Comparison of ENCODE assay signal across 8 mouse cellular contexts in genomic region chr15:57600562-57600961, GRCm38 (mm10).
DNase-seq lines count a peak whose midpoint lies in the region; ATAC-seq and TF ChIP-seq lines count a peak whose summit lies in the region.

No protein-coding gene starts in this region.

- peaks cover 0 to 7% of the 10 kb centered on the region in 2 experiments; a peak in 2 of 4 replicates for H3K4me1 ChIP-seq in CH12.LX (ENCODE audit: control insufficient read depth in 1 of 2, insufficient read depth in 2 of 2)

- peak; percentile 93 for ATAC-seq in granulocyte monocyte progenitor cell, adult 5-6 weeks (replicated peaks; ENCODE audit: poor library complexity, severe bottlenecking)

- no peak overlapping the region for H3K4me3 ChIP-seq in CH12.LX (replicated peaks in 1 of 3; ENCODE audit: low read depth in 2 of 3, low read length in 2 of 3, poor library complexity in 1 of 3)

- H3K9ac ChIP-seq in CH12.LX (ENCODE audit: insufficient read depth, low read depth), result peak overlapping the region; percentile 20; the same call in 1 of the 2 replicates

- no peaks in the 10 kb centered on the region for H3K27me3 ChIP-seq in CH12.LX (replicated peaks)

- H3K36me3 ChIP-seq in CH12.LX (replicated peaks in 1 of 2; ENCODE audit: control insufficient read depth in 1 of 2, insufficient read depth in 1 of 2, low read length in 1 of 2), result no peaks in the 10 kb centered on the region

- peak; percentile 69 to 84 for TF ChIP-seq CTCF in CH12.LX (conservative IDR thresholded peaks at IDR 0.05 in 1 of 2, IDR thresholded peaks at IDR 0.05 in 1 of 2; ENCODE audit: low read depth in 2 of 2, low read length in 2 of 2)

- H3K27ac ChIP-seq in CH12.LX (ENCODE audit: insufficient read depth, low read depth), result no peak overlapping the region

- dilution Hi-C loops in CH12.LX (cut with MboI; ENCODE audit: extremely low pct_ligation_motif_present, extremely low pct_unique_long_range_greater_than_20kb, low sequenced_read_pairs), result no loop called here

- no peaks in the 10 kb centered on the region for H3K79me2 ChIP-seq in CH12.LX (replicated peaks; ENCODE audit: control insufficient read depth, extremely low read depth, insufficient read depth, poor library complexity, severe bottlenecking)

- no peak for TF ChIP-seq POLR2A in CH12.LX (IDR thresholded peaks at IDR 0.05; ENCODE audit: low read depth, low read length)

- peak; percentile 93 for TF ChIP-seq RAD21 in CH12.LX (IDR thresholded peaks at IDR 0.05; ENCODE audit: low read depth, low read length)

- DNase-seq in CH12.LX (ENCODE audit: extremely low read depth), result peak; percentile 76
- DNase-seq in T-cell, adult 2 months (ENCODE audit: low spot score), result peak; percentile 48
- DNase-seq in cerebellum, postnatal 36 days, result peak; percentile 63 to 69
- peak; percentile 49 to 55 for DNase-seq in kidney, postnatal 25 days
- peak; percentile 60 for DNase-seq in lung, postnatal 14 days
- DNase-seq in retina, embryonic 14.5 days (ENCODE audit: low spot score), result peak; percentile 86
- DNase-seq in yolk sac, embryonic 10.5 days (ENCODE audit: low spot score), result no peak

- H3K9me3 ChIP-seq in CH12.LX (replicated peaks; ENCODE audit: low read length), result no peaks in the 10 kb centered on the region

- peak overlapping the region; percentile 85 for H3K4me2 ChIP-seq in CH12.LX (ENCODE audit: insufficient read depth, low read depth, poor library complexity, severe bottlenecking)

- no peak for TF ChIP-seq EP300 in CH12.LX (IDR thresholded peaks at IDR 0.05; ENCODE audit: low read length)

- in situ Hi-C loops in CH12.LX (cut with MboI; ENCODE audit: low pct_ligation_motif_present, low pct_unique_long_range_greater_than_20kb, low sequenced_read_pairs), result no loop called here

TF ChIP-seq in CH12.LX, 34 proteins besides CTCF, POLR2A, EP300 and RAD21:
- peak; percentile 37; the same call in 1 of the 2 replicates for TF ChIP-seq MXI1 (IDR thresholded peaks at IDR 0.05; ENCODE audit: low read depth, low read length)
- TF ChIP-seq MAZ (IDR thresholded peaks at IDR 0.05; ENCODE audit: low read depth, low read length), result 0 out of 2 replicates have a peak, but pooled peaks have one; percentile 41
- TF ChIP-seq ZC3H11A (IDR thresholded peaks at IDR 0.05; ENCODE audit: low read depth, low read length), result peak; percentile 61
- TF ChIP-seq SMC3 (IDR thresholded peaks at IDR 0.05; ENCODE audit: low read depth, low read length), result peak; percentile 84
- TF ChIP-seq USF1 (IDR thresholded peaks at IDR 0.05; ENCODE audit: low read depth, low read length), result no peak
- TF ChIP-seq NELFE (IDR thresholded peaks at IDR 0.05; ENCODE audit: low read depth, low read length), result no peak
- TF ChIP-seq IRF4 (IDR thresholded peaks at IDR 0.05; ENCODE audit: low read depth, low read length), result peak; percentile 14; the same call in 1 of the 2 replicates
